Mouse (Mus musculus): ENCODE measurements around the gene St3gal3. TPM values are rescaled to one million over a fixed set of nuclear protein-coding genes. Genes with fewer than 3 reads are reported as not detected.

The St3gal3 gene
- total and polyA plus RNA-seq, 3 experiments = 16.4 to 23.3 TPM; not detected in 1

GRCm38 (mm10) chr4:118039964-118040363 is 94.8 kb downstream of the St3gal3 start:
- Histone ChIP-seq H3K4me1 (ENCODE audit: control insufficient read depth in 1 of 2, insufficient read depth in 2 of 2, low read length in 2 of 2) (peaks cover 10 to 25% of the 10 kb centered on the region in 2 experiments), H3K27ac (ENCODE audit: control insufficient read depth, low read depth, low read length) (no peak overlapping the region), H3K27me3 (ENCODE audit: control insufficient read depth in 1 of 2, insufficient read depth in 2 of 2, low read length in 2 of 2) (no peaks in the 10 kb centered on the region), H3K79me2 (ENCODE audit: control insufficient read depth, insufficient read depth, low read length, poor library complexity) (no peaks in the 10 kb centered on the region), H3K9me3 (replicated peaks; ENCODE audit: insufficient read depth, low read length) (no peaks in the 10 kb centered on the region), H3K36me3 (ENCODE audit: control insufficient read depth in 1 of 2, insufficient read depth in 2 of 2, low read length in 2 of 2) (peaks cover 0 to 21% of the 10 kb centered on the region in 2 experiments; a peak in 3 of 4 replicates), H3K4me3 (ENCODE audit: control insufficient read depth in 1 of 2, insufficient read depth in 1 of 2, low read depth in 2 of 2, low read length in 2 of 2) (no peak overlapping the region), H3K9ac (ENCODE audit: control insufficient read depth, low read depth, low read length, poor library complexity, severe bottlenecking) (no peak overlapping the region)
- no peak for DNase-seq (ENCODE audit: low read depth, low spot score)
- TF ChIP-seq ETS1 (IDR thresholded peaks at IDR 0.05; ENCODE audit: low read depth, low read length) = no peak
- no peak for TF ChIP-seq UBTF (IDR thresholded peaks at IDR 0.05; ENCODE audit: borderline replicate concordance, insufficient read depth, low read depth, low read length)
- no peak for TF ChIP-seq RCOR1 (IDR thresholded peaks at IDR 0.05; ENCODE audit: low read depth, low read length)
- TF ChIP-seq TCF12 (IDR thresholded peaks at IDR 0.05; ENCODE audit: low read depth, low read length) = no peak

GRCm38 (mm10) chr4:118038023-118038422 is 96.7 kb downstream of the St3gal3 start:
- Histone ChIP-seq H3K79me2 (ENCODE audit: control insufficient read depth, insufficient read depth, low read length, poor library complexity) (no peaks in the 10 kb centered on the region), H3K36me3 (ENCODE audit: control insufficient read depth in 1 of 2, insufficient read depth in 2 of 2, low read length in 2 of 2) (peaks cover 0 to 5% of the 10 kb centered on the region in 2 experiments; a peak in 3 of 4 replicates), H3K9ac (ENCODE audit: control insufficient read depth, low read depth, low read length, poor library complexity, severe bottlenecking) (no peak overlapping the region), H3K4me1 (ENCODE audit: control insufficient read depth in 1 of 2, insufficient read depth in 2 of 2, low read length in 2 of 2) (peaks cover 3 to 6% of the 10 kb centered on the region in 2 experiments), H3K9me3 (replicated peaks; ENCODE audit: insufficient read depth, low read length) (no peaks in the 10 kb centered on the region), H3K27ac (ENCODE audit: control insufficient read depth, low read depth, low read length) (no peak overlapping the region), H3K4me3 (ENCODE audit: control insufficient read depth in 1 of 2, insufficient read depth in 1 of 2, low read depth in 2 of 2, low read length in 2 of 2) (no peak overlapping the region), H3K27me3 (ENCODE audit: control insufficient read depth in 1 of 2, insufficient read depth in 2 of 2, low read length in 2 of 2) (no peaks in the 10 kb centered on the region)
- no peak for DNase-seq (ENCODE audit: low read depth, low spot score)
- TF ChIP-seq POLR2AphosphoS5 (IDR thresholded peaks at IDR 0.05; ENCODE audit: borderline replicate concordance, low read depth, low read length) (no peak), ZMIZ1 (IDR thresholded peaks at IDR 0.05; ENCODE audit: low read depth, low read length) (no peak), NELFE (IDR thresholded peaks at IDR 0.05; ENCODE audit: low read depth, low read length) (no peak), UBTF (IDR thresholded peaks at IDR 0.05; ENCODE audit: borderline replicate concordance, insufficient read depth, low read depth, low read length) (no peak), GATA1 (IDR thresholded peaks at IDR 0.05; ENCODE audit: low read depth, low read length) (no peak), MYC (IDR thresholded peaks at IDR 0.05; ENCODE audit: low read depth, low read length) (no peak)

- Histone ChIP-seq H3K27me3 (ENCODE audit: control insufficient read depth in 1 of 2, insufficient read depth in 2 of 2, low read length in 2 of 2) (no peaks in the 10 kb centered on the region), H3K79me2 (ENCODE audit: control insufficient read depth, insufficient read depth, low read length, poor library complexity) (no peaks in the 10 kb centered on the region), H3K27ac (ENCODE audit: control insufficient read depth, low read depth, low read length) (no peak overlapping the region), H3K36me3 (ENCODE audit: control insufficient read depth in 1 of 2, insufficient read depth in 2 of 2, low read length in 2 of 2) (no peaks in the 10 kb centered on the region; a peak in 2 of 4 replicates), H3K9me3 (replicated peaks; ENCODE audit: insufficient read depth, low read length) (no peaks in the 10 kb centered on the region), H3K4me3 (ENCODE audit: control insufficient read depth in 1 of 2, insufficient read depth in 1 of 2, low read depth in 2 of 2, low read length in 2 of 2) (no peak overlapping the region), H3K9ac (ENCODE audit: control insufficient read depth, low read depth, low read length, poor library complexity, severe bottlenecking) (no peak overlapping the region), H3K4me1 (ENCODE audit: control insufficient read depth in 1 of 2, insufficient read depth in 2 of 2, low read length in 2 of 2) (peaks cover 0 to 2% of the 10 kb centered on the region in 2 experiments; a peak in 2 of 4 replicates)
- TF ChIP-seq GATA1 (IDR thresholded peaks at IDR 0.05; ENCODE audit: low read depth, low read length) = no peak
- no peak for TF ChIP-seq SIN3A (IDR thresholded peaks at IDR 0.05; ENCODE audit: low read length)
- TF ChIP-seq NELFE (IDR thresholded peaks at IDR 0.05; ENCODE audit: low read depth, low read length) = no peak
- no peak for TF ChIP-seq UBTF (IDR thresholded peaks at IDR 0.05; ENCODE audit: borderline replicate concordance, insufficient read depth, low read depth, low read length)
- TF ChIP-seq BHLHE40 (IDR thresholded peaks at IDR 0.05; ENCODE audit: borderline replicate concordance, low read depth, low read length) = no peak
- no peak for TF ChIP-seq MAX (IDR thresholded peaks at IDR 0.05; ENCODE audit: low read length)
- TF ChIP-seq HCFC1 (IDR thresholded peaks at IDR 0.05; ENCODE audit: low read depth, low read length) = no peak
- no peak for DNase-seq (ENCODE audit: low read depth, low spot score)
Observed at GRCm38 (mm10) chr4:118037406-118037805, 97.3 kb downstream of the St3gal3 start.
